Mouse (Mus musculus): ENCODE data around the gene Smcr8. TPM values are rescaled to one million over a fixed set of nuclear protein-coding genes. Genes with fewer than 3 reads are reported as not detected.

Gene Smcr8
- polyA plus RNA-seq, 1 experiment, result 4.6 TPM

DNA sequence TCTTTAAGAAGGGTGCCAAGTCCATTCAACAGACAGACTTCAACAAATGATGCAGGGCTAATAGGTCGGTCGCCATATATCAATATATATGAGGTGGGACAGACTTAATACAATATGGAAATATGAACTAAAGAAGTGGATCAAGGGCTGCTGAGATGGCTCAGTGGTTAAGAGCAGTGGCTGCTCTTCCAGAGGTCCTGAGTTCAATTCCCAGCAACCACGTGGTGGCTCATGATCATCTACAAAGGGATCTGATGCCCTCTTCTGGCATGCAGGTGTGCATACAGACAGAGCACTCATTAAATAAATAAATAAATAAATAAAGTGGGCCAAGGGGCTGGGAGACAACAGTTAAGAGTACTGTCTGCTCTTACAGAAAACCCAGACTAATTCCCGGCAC, 5.2 kb upstream of the Smcr8 start:
- TF ChIP-seq POLR2A (IDR thresholded peaks at IDR 0.05; ENCODE audit: control insufficient read depth, low read depth, low read length), result no peak
- TF ChIP-seq CTCF (IDR thresholded peaks at IDR 0.05; ENCODE audit: control insufficient read depth, insufficient read depth, insufficient replicate concordance, low read depth, low read length), result no peak
- H3K4me1 ChIP-seq (ENCODE audit: control insufficient read depth, insufficient read depth, low read length), result peaks cover 4% of the 10 kb centered on the region
- no peaks in the 10 kb centered on the region; the same call in 1 of the 2 replicates for H3K36me3 ChIP-seq (ENCODE audit: control insufficient read depth, insufficient read depth, low read length)
- no peak overlapping the region for H3K4me3 ChIP-seq (ENCODE audit: control insufficient read depth, low read depth, low read length)
- no peaks in the 10 kb centered on the region for H3K27me3 ChIP-seq (ENCODE audit: control insufficient read depth, insufficient read depth, low read length)
- H3K27ac ChIP-seq (ENCODE audit: control insufficient read depth, insufficient read depth, low read depth, low read length), result no peak overlapping the region

GRCm38 (mm10) chr11:60774158-60774689, 3.1 kb upstream of the Smcr8 start:
- TF ChIP-seq CTCF (IDR thresholded peaks at IDR 0.05; ENCODE audit: control insufficient read depth, insufficient read depth, insufficient replicate concordance, low read depth, low read length), result no peak
- Histone ChIP-seq H3K4me3 (ENCODE audit: control insufficient read depth, low read depth, low read length) (no peak overlapping the region), H3K27ac (ENCODE audit: control insufficient read depth, insufficient read depth, low read depth, low read length) (no peak overlapping the region)

DNA sequence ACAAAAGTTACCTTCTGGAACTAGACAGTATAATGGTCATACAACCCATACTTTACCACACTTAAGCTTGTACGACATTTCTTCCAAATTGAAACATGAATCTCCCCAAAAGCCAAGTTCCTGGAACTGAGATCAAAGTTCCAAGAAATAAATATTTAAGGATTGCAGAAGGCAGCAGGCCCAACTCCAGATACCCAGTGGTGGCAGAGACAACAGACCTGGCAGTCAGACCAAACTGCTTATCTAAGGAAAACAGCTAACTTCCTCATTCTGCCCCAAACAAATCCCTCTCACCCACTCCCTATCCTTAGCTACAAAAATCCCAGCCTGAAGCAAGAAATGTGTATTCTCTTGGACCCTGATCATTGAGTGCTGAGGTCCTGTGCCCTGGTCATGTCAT, 2.5 kb upstream of the Smcr8 start:
- Histone ChIP-seq H3K4me3 (ENCODE audit: control insufficient read depth, low read depth, low read length) (peak overlapping the region; percentile 14; the same call in 1 of the 2 replicates), H3K4me1 (ENCODE audit: control insufficient read depth, insufficient read depth, low read length) (peaks cover 15% of the 10 kb centered on the region), H3K27me3 (ENCODE audit: control insufficient read depth, insufficient read depth, low read length) (no peaks in the 10 kb centered on the region), H3K27ac (ENCODE audit: control insufficient read depth, insufficient read depth, low read depth, low read length) (no peak overlapping the region), H3K36me3 (ENCODE audit: control insufficient read depth, insufficient read depth, low read length) (peaks cover 2% of the 10 kb centered on the region)
- TF ChIP-seq POLR2A (IDR thresholded peaks at IDR 0.05; ENCODE audit: control insufficient read depth, low read depth, low read length) (no peak), CTCF (IDR thresholded peaks at IDR 0.05; ENCODE audit: control insufficient read depth, insufficient read depth, insufficient replicate concordance, low read depth, low read length) (no peak)

More at GRCm38 (mm10) chr11:60774158-60774689, 3.1 kb upstream of the Smcr8 start:
- no peaks in the 10 kb centered on the region for H3K27me3 ChIP-seq (ENCODE audit: control insufficient read depth, insufficient read depth, low read length)
- H3K36me3 ChIP-seq (ENCODE audit: control insufficient read depth, insufficient read depth, low read length), result peaks cover under 1% of the 10 kb centered on the region
- peaks cover 9% of the 10 kb centered on the region for H3K4me1 ChIP-seq (ENCODE audit: control insufficient read depth, insufficient read depth, low read length)

DNA sequence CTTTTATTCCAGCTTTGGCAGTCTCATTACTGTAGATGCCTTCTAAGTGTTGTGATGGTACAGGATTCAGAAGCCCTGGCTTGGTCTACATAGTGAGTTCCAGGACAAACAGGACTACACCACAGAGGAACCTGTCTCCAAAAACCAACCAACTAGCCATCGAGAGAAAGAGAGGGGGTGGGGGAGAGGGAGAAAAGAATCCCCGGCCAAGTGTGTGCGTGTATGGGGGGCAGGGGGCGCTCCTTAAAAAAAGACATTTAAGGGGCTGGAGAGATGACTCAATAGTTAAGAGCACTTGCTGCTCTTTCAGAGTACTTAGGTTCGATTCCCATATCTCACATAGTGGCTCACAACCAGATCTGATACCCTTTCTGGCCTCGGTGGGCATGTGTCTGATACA, 1.7 kb upstream of the Smcr8 start:
- Histone ChIP-seq H3K4me1 (ENCODE audit: control insufficient read depth, insufficient read depth, low read length) (peaks cover 15% of the 10 kb centered on the region), H3K36me3 (ENCODE audit: control insufficient read depth, insufficient read depth, low read length) (peaks cover 2% of the 10 kb centered on the region), H3K27me3 (ENCODE audit: control insufficient read depth, insufficient read depth, low read length) (no peaks in the 10 kb centered on the region), H3K27ac (ENCODE audit: control insufficient read depth, insufficient read depth, low read depth, low read length) (no peak overlapping the region), H3K4me3 (ENCODE audit: control insufficient read depth, low read depth, low read length) (peak overlapping the region; percentile 97)
- TF ChIP-seq POLR2A (IDR thresholded peaks at IDR 0.05; ENCODE audit: control insufficient read depth, low read depth, low read length) (no peak), CTCF (IDR thresholded peaks at IDR 0.05; ENCODE audit: control insufficient read depth, insufficient read depth, insufficient replicate concordance, low read depth, low read length) (no peak)

DNA sequence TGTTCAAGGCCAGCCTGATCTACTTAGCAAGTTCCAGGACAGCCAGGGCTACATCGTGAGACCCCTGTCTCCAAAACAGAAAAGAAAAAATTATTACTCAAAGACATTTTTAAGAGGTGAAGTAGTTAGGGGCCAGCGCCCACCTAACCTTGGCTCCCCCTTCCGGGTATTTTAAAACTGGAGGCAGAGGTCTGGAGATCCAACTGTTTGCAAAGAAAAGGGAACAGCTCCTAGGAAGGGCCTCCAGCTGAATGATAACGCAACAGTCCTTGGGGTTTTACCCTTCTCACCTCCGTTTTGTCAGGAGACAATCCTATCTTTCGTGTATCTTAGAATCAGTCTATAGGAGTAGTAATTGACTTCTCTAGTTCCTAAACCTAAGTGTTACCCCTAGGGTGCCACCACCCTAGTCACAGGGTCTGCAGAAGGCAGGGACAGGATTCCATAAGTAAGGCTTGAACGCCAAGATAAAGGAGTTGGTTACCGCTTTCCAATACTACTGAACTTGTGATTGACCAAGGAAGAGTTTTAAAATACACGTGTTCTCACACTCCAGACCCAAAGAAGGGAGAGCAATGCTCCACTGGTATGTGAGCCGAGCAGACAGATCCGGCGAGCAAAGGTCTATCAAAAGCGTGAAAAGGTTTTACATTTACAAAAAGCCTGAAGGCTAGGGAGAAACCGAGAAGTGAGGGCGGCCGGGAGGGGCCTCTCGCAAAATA, 1.1 kb upstream of the Smcr8 start:
- no peak for TF ChIP-seq POLR2A (IDR thresholded peaks at IDR 0.05; ENCODE audit: control insufficient read depth, low read depth, low read length)
- no peak for TF ChIP-seq CTCF (IDR thresholded peaks at IDR 0.05; ENCODE audit: control insufficient read depth, insufficient read depth, insufficient replicate concordance, low read depth, low read length)
- Histone ChIP-seq H3K27me3 (ENCODE audit: control insufficient read depth, insufficient read depth, low read length) (no peaks in the 10 kb centered on the region), H3K4me1 (ENCODE audit: control insufficient read depth, insufficient read depth, low read length) (peaks cover 15% of the 10 kb centered on the region), H3K27ac (ENCODE audit: control insufficient read depth, insufficient read depth, low read depth, low read length) (peak overlapping the region; percentile 97), H3K4me3 (ENCODE audit: control insufficient read depth, low read depth, low read length) (peak overlapping the region; percentile 97), H3K36me3 (ENCODE audit: control insufficient read depth, insufficient read depth, low read length) (peaks cover 2% of the 10 kb centered on the region)

- H3K27ac ChIP-seq (ENCODE audit: control insufficient read depth, insufficient read depth, low read depth, low read length), result peak overlapping the region; percentile 97
- H3K4me1 ChIP-seq (ENCODE audit: control insufficient read depth, insufficient read depth, low read length), result peaks cover 15% of the 10 kb centered on the region
- H3K36me3 ChIP-seq (ENCODE audit: control insufficient read depth, insufficient read depth, low read length), result peaks cover 2% of the 10 kb centered on the region
- no peak for TF ChIP-seq POLR2A (IDR thresholded peaks at IDR 0.05; ENCODE audit: control insufficient read depth, low read depth, low read length)
- TF ChIP-seq CTCF (IDR thresholded peaks at IDR 0.05; ENCODE audit: control insufficient read depth, insufficient read depth, insufficient replicate concordance, low read depth, low read length), result no peak
- peak overlapping the region; percentile 97 for H3K4me3 ChIP-seq (ENCODE audit: control insufficient read depth, low read depth, low read length)
- no peaks in the 10 kb centered on the region for H3K27me3 ChIP-seq (ENCODE audit: control insufficient read depth, insufficient read depth, low read length)
Measured at GRCm38 (mm10) chr11:60777801-60778370, 562 bp downstream of the Smcr8 start.

GRCm38 (mm10) chr11:60779673-60780189, 2.4 kb downstream of the Smcr8 start:
- Histone ChIP-seq H3K27ac (ENCODE audit: control insufficient read depth, insufficient read depth, low read depth, low read length) (no peak overlapping the region), H3K27me3 (ENCODE audit: control insufficient read depth, insufficient read depth, low read length) (no peaks in the 10 kb centered on the region), H3K4me1 (ENCODE audit: control insufficient read depth, insufficient read depth, low read length) (peaks cover 11% of the 10 kb centered on the region), H3K4me3 (ENCODE audit: control insufficient read depth, low read depth, low read length) (peak overlapping the region; percentile 97), H3K36me3 (ENCODE audit: control insufficient read depth, insufficient read depth, low read length) (peaks cover 2% of the 10 kb centered on the region)
- TF ChIP-seq CTCF (IDR thresholded peaks at IDR 0.05; ENCODE audit: control insufficient read depth, insufficient read depth, insufficient replicate concordance, low read depth, low read length), result no peak

Data from testis, adult 2 months (tissue).